Mouse (Mus musculus) right cerebral cortex, postnatal 4 days (tissue): Measurements from ENCODE around the gene Pam.
A peak's percentile ranks its signal among the peaks of the same experiment; 100 is the strongest.
"Not testable (repeated sequence)": the region's sequence is repeated elsewhere in the genome, so short reads cannot be mapped to it uniquely, and the experiment has no call there.

Experiments
- DNase-seq: peaks from one replicate; pipeline ENCODE4 v3.0.0-alpha.2; 2022

The Pam gene

GRCm38 (mm10) chr1:98031802-98032201 is 63.6 kb downstream of the Pam start:
- DNase-seq: peak; percentile 47

GRCm38 (mm10) chr1:98029025-98029424 is 66.4 kb downstream of the Pam start:
- no peak for DNase-seq

- DNase-seq: no peak
Observed at GRCm38 (mm10) chr1:98028468-98028867, 67.0 kb downstream of the Pam start.

GRCm38 (mm10) chr1:98027959-98028358 is 67.5 kb downstream of the Pam start:
- DNase-seq: no peak

- DNase-seq: no peak
Observed at GRCm38 (mm10) chr1:98025924-98026640, 69.4 kb downstream of the Pam start.

- DNase-seq: no peak
Observed at GRCm38 (mm10) chr1:98023866-98024265, 71.6 kb downstream of the Pam start.

GRCm38 (mm10) chr1:98018987-98019386 is 76.5 kb downstream of the Pam start:
- no peak for DNase-seq

GRCm38 (mm10) chr1:98016004-98016848 is 79.2 kb downstream of the Pam start:
- DNase-seq: no peak

GRCm38 (mm10) chr1:98015564-98015963 is 79.9 kb downstream of the Pam start:
- DNase-seq: no peak

GRCm38 (mm10) chr1:98002561-98003425 is 92.7 kb downstream of the Pam start:
- DNase-seq: peak; percentile 66

- DNase-seq: no peak
Observed at GRCm38 (mm10) chr1:97999465-97999864, 96.0 kb downstream of the Pam start.

- not testable (repeated sequence) for DNase-seq
Observed at GRCm38 (mm10) chr1:97998961-97999360, 96.5 kb downstream of the Pam start.

- DNase-seq: no peak
Observed at GRCm38 (mm10) chr1:97997088-97997487, 98.4 kb downstream of the Pam start.

GRCm38 (mm10) chr1:97991976-97992375 is 103.5 kb downstream of the Pam start:
- no peak for DNase-seq

- DNase-seq: no peak
Observed at GRCm38 (mm10) chr1:97983189-97983588, 112.3 kb downstream of the Pam start.

GRCm38 (mm10) chr1:97979422-97979821 is 116.0 kb downstream of the Pam start:
- DNase-seq: no peak

- no peak for DNase-seq
Observed at GRCm38 (mm10) chr1:97977521-97977920, 117.9 kb downstream of the Pam start.

GRCm38 (mm10) chr1:97976873-97977473 is 118.5 kb downstream of the Pam start:
- DNase-seq: peak; percentile 55

- no peak for DNase-seq
Observed at GRCm38 (mm10) chr1:97976072-97976471, 119.4 kb downstream of the Pam start.

- DNase-seq: no peak
Observed at GRCm38 (mm10) chr1:97974968-97975367, 120.5 kb downstream of the Pam start.

GRCm38 (mm10) chr1:97969765-97970164 is 125.7 kb downstream of the Pam start:
- no peak for DNase-seq

GRCm38 (mm10) chr1:97963711-97964110 is 131.7 kb downstream of the Pam start:
- DNase-seq: no peak

GRCm38 (mm10) chr1:97962134-97962533 is 133.3 kb downstream of the Pam start:
- DNase-seq: no peak
